Mouse (Mus musculus) embryo, embryonic 11 days (tissue): ENCODE measurements at regions not wholly inside any gene's neighbourhood (a gene's known extent, or its start where the extent isn't known, plus 50 kb on each side); places are given as distances from the start of the nearest gene placed in this dataset.
"Not testable (repeated sequence)": the region's sequence is repeated elsewhere in the genome, so short reads cannot be mapped to it uniquely, and the experiment has no call there.

Source experiments
- DNase-seq: peaks from one replicate; pipeline ENCODE4 v3.0.0-alpha.2; 2015

DNA sequence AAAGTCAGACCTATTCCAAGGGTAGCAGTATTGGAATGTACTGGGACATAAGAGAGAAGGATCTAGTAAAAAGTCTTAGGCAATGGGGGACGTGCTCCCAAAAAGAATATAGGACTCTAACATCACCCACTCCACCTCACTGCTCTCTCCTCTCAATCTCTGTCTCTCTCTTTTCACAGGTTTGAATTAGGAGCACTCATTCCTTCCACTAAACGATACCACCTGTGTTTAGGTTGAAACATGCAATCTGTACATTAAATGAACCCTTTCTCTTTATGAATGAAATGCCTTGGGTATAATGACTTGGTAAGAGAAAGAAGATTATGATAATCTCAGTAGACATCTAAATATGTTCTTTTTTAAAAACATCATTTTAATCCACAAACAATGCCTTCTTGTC is 129.4 kb downstream of the Zpld1 start:
- no peak for DNase-seq

GRCm38 (mm10) chr16:55166181-55166848 is 131.5 kb downstream of the Zpld1 start:
- peak; percentile 47 for DNase-seq

- no peak for DNase-seq
Measured at GRCm38 (mm10) chr16:55162926-55163325, 134.9 kb downstream of the Zpld1 start.

DNA sequence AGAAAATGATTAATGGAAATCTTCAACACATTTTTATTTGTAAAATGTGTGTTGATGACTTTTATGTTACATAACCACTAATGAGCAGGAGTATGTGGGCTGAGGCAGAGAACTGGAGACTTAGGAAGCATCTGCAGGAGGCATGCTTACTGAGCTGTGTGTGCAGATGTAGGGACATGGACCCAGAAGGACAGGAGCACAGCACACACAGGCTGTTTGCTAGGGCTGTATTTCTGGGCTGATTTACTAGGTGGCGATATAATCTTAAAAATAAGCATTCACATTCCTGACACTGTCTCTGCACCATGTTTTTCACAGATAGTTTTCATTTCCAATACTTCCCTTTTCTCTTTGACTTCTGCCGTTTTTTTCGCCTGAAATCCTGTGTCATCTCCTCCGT is 146.1 kb downstream of the Zpld1 start:
- peak; percentile 59 for DNase-seq

DNA sequence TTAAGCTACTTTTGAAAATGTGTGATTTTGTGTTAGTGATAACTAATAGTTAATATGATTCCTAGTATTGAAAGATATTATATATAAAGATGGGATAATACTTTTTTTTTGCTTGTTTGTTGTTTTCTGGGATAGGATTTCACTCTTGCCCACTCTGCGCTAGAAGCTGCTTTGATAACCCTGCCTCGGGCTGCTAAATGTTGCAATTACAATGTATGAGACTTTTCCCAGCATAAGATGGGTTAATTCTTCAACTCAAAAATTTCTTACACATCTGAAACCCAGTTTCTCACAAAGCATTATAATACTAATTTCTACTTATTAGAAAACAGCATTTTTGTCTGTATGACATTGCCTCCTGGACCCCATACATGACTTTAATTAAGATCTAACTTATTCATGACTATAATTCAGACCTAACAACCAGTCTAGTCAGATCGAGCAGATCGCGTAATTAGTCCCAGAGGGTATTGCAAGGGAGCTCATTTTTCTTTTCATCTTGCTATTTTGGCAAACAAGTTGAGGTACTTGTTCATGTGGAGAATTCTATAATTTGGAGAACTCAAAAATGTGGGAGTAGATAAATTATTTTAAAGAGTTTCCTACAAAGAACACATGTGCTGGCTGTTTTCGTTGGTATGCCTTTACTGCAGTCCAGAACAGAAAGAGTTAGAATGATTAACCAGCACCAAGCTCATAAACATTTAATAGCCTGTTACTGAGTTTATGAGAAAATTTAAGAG is 155.2 kb downstream of the Zpld1 start:
- peak; percentile 13 for DNase-seq

GRCm38 (mm10) chr16:55134961-55135360 is 162.8 kb downstream of the Zpld1 start:
- DNase-seq = no peak

- no peak for DNase-seq
Measured at GRCm38 (mm10) chr16:55097651-55098050, 200.1 kb downstream of the Zpld1 start.

- no peak for DNase-seq
Measured at GRCm38 (mm10) chr16:55087461-55087860, 210.3 kb downstream of the Zpld1 start.

GRCm38 (mm10) chr16:55076172-55076571 is 221.6 kb downstream of the Zpld1 start:
- DNase-seq = no peak

GRCm38 (mm10) chr16:55039777-55040176 is 258.0 kb downstream of the Zpld1 start:
- no peak for DNase-seq

DNA sequence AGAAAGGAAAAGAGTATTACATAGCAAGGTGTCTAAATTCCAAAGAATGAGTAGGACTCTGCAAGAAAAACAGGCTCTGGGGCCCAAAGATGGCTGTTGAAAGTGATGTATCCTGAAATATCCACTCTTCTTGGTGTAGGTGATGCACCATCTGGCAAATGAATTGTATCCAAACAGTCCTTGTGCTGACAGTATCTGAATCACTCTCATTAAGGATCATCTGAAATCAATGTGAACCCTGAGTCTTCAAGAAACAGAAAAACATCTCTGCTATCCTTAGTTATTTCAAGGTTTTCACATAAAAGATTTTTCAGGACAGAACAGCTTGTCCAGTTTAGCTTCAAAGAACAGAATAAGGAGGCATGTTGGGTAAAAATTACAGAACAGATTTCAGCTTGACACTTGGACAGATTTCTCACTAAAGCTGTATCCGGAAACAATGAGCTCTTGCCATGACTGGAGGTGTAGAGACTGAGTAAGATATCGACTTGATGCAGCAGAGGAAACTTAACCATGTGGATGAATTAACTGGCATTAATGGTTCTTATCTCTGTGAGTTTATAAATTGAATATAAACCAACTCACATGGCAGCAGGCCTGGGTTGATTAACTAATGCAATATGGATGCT is 296.0 kb downstream of the Zpld1 start:
- DNase-seq = no peak

DNA sequence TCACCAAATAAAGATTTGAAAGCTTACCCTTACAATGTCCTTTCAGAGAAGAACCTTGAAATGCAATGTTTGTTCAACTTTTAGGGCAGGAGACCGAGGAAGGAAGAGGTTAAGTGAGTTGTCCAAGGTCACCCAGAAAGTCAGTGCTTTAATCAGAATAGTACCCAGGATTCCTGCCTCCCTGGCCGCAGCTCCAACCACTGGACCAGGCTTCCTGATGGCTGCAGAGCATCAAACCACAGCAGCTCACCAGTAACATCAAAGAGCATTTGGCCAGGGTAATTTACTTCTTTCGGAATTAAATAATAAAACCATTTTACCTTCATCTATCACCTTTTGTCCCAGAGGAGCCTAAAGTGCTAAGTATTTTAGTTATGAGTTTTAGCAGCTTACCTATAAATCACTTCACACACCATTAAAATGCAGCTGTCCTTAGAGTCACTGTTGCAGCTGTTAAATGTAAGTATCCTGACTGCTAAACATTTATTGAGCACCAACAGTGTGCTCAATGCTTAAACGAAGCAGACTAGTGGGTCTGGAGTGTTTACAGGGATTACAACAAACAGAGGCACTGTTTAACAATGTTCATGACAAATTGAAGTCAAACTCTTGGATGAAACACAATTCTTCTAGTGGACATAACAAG is 306.1 kb downstream of the Zpld1 start:
- DNase-seq = peak; percentile 25

DNA sequence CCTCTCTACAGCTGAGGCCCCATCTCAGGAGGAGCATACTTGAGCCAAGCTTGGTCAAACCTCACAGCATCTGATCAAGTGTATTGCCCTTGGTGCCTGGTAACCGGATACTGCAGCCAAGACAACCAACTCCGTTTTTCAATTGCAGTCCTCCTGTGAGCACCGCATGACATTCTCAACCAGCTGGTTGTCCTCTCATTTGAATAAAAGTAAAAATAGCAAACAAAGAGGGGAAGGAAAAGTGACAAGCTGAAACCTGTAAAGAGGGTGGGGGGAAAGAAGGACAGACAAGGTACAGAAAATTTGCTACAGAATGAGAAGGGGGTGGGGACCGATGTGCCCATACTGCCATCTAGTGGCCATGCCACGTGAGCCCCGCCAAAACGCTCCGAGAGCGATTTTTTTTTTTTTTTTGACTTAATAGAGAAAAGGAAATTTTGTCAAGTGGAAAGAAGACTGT is 314.0 kb downstream of the Zpld1 start:
- peak; percentile 79 for DNase-seq

GRCm38 (mm10) chr16:54970356-54970755 is 327.4 kb downstream of the Zpld1 start:
- DNase-seq = no peak

DNA sequence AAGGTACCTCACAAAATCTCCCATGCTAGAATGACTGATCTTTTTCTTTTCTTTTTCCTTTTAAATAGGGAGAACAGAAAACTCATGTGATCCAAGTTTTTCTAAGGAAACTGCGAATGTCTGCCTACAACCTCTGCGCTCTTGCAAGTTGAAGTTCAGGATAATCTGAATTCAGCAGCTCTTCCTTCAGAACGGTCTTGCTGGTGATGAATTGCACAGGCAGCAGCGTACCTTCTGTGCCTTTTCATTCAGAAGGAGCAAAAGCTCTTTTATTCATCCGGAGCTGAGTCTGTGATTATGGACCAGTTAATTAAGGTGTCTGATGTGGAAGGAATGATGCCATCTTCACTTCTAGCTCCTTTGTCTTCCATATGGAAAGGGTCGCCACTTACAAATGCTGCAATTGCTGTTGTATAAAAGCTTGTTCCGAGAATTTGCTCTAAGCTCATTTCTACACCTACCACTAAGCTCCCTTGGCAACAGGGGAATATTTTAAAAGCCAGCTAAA is 353.9 kb downstream of the Zpld1 start:
- no peak for DNase-seq

- DNase-seq = no peak
Measured at GRCm38 (mm10) chr16:54928259-54928658, 369.5 kb downstream of the Zpld1 start.

DNA sequence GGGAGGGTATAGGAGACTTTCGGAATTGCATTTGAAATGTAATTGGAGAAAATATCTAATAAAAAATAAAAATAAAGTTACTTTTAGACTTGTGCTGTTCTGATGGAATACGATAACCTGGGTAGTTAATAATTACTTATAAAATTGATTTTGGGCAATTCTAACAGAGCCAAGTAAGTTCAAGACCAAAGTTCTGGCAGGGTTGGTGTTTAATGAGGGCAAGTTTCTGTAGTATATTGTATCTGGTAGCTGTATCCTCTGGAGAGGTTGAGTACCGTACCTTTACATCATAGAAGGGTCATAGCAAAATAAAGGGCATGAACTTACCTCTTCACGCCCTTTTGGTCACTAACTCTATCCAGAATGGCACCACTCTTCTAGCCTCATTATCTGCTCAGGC is 394.9 kb downstream of the Zpld1 start:
- DNase-seq = no peak

DNA sequence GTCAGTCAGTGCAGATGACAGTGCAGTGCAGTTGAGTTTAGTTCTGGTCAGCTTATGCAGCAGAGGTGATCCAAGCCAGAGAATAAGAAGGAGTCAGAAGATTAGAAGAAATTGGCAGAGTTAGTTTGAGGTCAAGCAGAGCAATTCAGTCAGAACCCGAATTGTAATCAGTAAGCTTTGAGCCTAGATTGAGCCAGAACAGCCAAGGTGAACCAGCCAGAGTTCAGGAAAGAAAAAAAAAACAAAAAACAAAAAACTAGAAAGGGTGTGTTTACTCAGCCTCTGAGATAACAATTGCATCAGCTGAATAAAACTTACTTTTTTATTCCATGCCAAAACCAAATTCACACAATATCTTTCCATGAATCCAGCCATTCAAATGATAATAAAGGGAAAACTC is 396.3 kb downstream of the Zpld1 start:
- no peak for DNase-seq

GRCm38 (mm10) chr16:54894661-54895060 is 403.1 kb downstream of the Zpld1 start:
- DNase-seq = no peak

GRCm38 (mm10) chr16:54857369-54857768 is 440.4 kb downstream of the Zpld1 start:
- DNase-seq = peak; percentile 35

DNA sequence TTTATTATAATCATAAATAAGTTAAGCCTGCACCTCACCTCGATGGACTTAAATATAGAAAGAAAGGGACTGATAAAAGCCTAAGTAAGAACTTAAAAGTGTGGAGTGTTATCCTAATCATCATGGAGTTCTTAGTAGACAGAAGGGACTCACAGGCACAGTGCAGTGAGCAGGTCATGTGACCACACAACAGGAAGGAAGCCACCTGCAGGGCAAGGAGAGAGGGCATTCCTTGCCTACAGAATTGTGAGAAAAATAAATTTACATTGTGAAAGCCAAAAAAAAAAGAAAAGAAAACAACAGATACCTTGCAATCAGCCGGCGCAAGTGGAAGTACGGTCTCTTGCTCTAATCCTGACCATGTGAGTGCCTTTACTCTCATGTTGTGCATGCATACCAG is 454.8 kb downstream of the Zpld1 start:
- DNase-seq = not testable (repeated sequence)
